Mouse (Mus musculus): Measurements from ENCODE around the gene Dcaf5.

Gene Dcaf5

GRCm38 (mm10) chr12:80407824-80408223 lies 28.6 kb downstream of the Dcaf5 start:
- DNase-seq (ENCODE audit: low spot score in 2 of 2), result no peak

DNA sequence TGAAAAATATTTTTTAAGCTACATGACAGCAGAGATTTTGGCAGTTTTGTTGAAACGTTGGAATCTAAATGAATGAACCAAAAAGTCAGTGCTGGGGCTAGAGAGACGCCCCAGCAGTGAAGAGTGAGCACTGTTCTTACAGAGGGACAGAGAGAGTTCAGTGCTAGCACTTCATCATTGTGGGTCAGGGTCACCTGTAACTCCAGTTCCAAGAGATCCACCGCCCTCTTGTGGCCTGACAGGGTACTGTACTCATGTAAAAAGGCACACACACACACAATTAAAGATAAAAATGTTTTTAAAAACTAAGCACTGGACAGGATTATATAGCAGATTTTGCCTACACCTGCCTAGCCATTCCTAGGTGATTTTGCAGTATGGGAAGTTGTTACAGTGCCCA lies 29.8 kb downstream of the Dcaf5 start:
- no peak for DNase-seq (ENCODE audit: low spot score in 2 of 2)

DNA sequence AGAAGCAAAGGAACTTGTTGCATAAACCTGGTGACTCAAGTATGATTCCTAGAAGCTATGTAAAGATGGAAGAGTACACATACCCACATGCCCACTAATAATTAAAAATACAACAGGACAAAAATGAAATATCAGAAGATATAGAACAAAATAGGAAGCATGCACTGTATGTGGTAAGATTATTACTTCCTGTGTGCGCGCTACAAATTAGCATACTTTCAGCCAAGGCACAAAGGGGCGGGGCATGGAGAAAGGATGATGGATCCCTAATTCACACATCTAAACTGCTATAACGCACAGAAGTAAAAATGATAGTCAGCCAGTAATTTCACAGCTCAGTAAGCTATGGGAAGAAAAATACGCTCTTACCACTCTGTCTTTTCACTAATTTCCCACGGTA lies 32.3 kb downstream of the Dcaf5 start:
- DNase-seq (ENCODE audit: low spot score in 2 of 2), result no peak

GRCm38 (mm10) chr12:80399147-80399546 lies 37.3 kb downstream of the Dcaf5 start:
- no peak for DNase-seq (ENCODE audit: low spot score in 2 of 2)

GRCm38 (mm10) chr12:80396397-80396796 lies 40.0 kb downstream of the Dcaf5 start:
- no peak for DNase-seq (ENCODE audit: low spot score in 2 of 2)

DNA sequence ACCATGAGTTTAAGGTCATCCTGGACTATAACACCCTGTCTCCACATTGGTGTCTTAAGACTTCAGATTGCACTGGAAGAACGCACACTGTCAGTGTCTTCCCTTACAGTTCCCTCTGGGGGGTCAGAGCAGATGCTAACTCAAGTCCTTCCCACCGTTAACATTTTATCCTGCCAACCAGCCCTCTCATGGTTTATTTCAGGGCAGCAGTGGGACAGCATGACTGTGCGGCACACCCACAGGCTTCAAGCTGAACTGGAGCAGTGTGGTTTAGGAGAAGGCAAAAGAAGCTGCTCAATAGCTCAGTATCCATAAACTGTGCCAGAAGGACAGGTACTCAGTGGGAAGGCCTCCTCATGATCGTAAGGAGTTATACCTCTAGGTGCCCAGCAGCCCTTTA lies 41.1 kb downstream of the Dcaf5 start:
- peak in 1 of 2 experiments; percentile 47 for DNase-seq (ENCODE audit: low spot score in 2 of 2)

GRCm38 (mm10) chr12:80394045-80394444 lies 42.4 kb downstream of the Dcaf5 start:
- DNase-seq (ENCODE audit: low spot score in 2 of 2), result no peak

DNA sequence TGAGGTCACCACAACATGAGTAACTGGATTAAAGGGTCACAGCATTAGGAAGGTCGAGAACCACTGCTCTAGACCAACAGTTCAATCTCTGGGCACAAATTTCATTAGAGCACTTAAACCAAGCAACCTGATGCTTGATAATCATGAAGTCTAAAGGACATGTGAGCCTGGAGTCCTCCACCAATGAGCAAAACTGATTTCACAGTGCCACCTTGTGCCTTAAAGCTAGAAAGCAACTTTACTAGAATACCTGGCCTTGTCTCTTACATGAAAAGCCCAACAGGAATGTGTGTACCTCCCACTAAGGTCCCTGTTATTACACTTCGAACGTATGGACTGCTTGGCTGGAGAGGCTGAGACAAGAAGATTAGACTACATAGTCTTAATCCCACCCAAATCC lies 47.0 kb downstream of the Dcaf5 start:
- peak in 1 of 2 experiments; percentile 40 for DNase-seq (ENCODE audit: low spot score in 2 of 2)

DNA sequence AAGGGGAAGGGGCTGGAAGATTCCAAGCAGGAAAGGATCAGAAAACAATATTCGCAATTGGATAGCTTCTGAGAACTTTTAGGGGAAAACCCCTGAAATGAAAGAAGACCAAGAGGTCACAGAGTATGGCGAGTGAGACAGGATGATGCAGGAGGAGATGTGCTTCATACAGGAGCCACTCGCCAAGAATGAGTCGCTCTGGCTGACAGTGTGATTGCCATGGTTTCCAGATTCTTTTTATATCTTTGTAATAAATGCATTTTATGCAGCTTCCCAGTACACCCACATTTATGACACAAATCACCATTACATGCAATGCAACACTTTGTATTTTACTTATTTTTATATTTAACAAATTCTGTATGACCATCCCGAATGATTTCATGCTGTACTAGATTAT lies 49.1 kb downstream of the Dcaf5 start:
- peak in 1 of 2 experiments; percentile 36 for DNase-seq (ENCODE audit: low spot score in 2 of 2)

- no peak for DNase-seq (ENCODE audit: low spot score in 2 of 2)
These were observed 51.0 kb downstream of the Dcaf5 start for GRCm38 (mm10) chr12:80385361-80385760.

GRCm38 (mm10) chr12:80383478-80383877 lies 52.9 kb downstream of the Dcaf5 start:
- DNase-seq (ENCODE audit: low spot score in 2 of 2), result no peak

DNA sequence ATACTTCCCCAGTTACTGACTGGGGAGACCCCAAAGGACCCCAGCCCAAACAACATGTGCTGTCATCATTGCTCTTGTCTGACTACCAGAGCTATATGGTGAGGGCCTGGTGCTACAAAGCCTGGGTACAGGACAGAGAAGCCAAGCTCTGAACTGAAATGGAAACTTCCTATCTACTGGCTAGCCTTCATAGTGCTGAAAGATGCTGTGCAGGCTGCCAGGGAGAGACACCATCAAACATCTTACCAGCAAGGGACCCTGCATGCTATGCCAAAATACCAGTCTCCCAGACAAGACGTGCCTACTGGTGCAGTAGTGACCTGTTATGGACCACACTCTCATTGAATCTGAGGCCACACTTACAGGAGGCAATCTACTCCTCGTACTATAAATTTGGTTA lies 53.6 kb downstream of the Dcaf5 start:
- DNase-seq (ENCODE audit: low spot score in 2 of 2), result no peak

GRCm38 (mm10) chr12:80379831-80380457 lies 56.5 kb downstream of the Dcaf5 start:
- DNase-seq (ENCODE audit: low spot score in 2 of 2), result peak in 1 of 2 experiments; percentile 44

- no peak for DNase-seq (ENCODE audit: low spot score in 2 of 2)
These were observed 57.0 kb downstream of the Dcaf5 start for GRCm38 (mm10) chr12:80379393-80379792.

- no peak for DNase-seq (ENCODE audit: low spot score in 2 of 2)
These were observed 58.8 kb downstream of the Dcaf5 start for GRCm38 (mm10) chr12:80377604-80378003.

- no peak for DNase-seq (ENCODE audit: low spot score in 2 of 2)
These were observed 60.7 kb downstream of the Dcaf5 start for GRCm38 (mm10) chr12:80375721-80376120.

DNA sequence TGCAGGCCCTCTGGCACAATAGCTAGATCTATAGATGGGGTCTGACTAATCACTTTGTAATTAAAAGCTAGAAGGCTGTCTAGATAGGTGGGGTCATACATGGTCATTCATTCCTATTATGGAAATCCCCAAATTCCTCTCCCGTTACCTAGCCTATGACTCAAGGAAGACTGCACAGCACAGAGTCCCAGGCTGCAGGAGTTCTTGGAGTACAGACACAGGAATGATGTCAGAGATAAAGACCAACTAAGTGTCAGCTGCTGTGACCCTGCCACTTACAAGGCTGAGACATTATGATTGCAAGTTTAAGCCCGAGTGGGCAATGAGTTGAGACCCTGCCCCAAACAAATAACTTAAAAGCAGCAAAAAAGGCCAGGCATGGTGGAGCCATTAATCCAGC lies 61.7 kb downstream of the Dcaf5 start:
- DNase-seq (ENCODE audit: low spot score in 2 of 2), result no peak

DNA sequence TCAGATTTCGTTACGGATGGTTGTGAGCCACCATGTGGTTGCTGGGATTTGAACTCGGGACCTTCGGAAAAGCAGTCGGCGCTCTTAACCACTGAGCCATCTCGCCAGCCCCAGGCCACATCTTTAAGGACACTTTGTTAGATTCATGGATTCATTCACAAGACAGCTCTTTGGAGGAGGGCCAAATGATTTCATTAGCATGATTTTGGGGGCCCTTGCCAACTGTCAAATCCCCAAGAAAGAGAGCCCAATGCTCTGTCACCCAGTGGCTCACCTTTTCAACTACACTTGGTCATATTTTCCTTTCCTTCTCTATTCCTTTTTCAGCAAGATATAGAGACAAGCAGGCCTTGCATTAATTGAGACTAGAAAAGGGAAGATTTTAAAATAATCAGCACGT lies 63.5 kb downstream of the Dcaf5 start:
- no peak for DNase-seq (ENCODE audit: low spot score in 2 of 2)

DNA sequence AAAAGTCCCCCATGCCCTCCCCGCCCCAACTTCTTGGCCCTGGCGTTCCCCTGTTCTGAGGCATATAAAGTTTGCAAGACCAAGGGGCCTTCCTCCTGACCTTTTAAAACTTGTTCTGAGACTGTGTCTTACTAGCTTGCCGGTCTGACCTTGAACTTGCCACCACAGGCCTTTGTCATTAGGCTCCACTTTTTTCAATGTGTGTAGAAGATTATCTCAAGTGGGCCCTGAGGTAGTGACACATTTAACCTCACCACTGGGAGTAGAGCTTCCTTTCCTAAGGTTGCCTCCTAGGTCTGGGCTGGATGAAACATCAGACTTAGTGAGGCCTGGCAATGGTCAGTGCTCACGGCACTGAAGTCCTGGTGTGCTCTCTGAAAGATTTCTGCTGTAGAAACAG lies 69.2 kb downstream of the Dcaf5 start:
- no peak for DNase-seq (ENCODE audit: low spot score in 2 of 2)

- peak in 1 of 2 experiments; percentile 50 for DNase-seq (ENCODE audit: low spot score in 2 of 2)
These were observed 70.4 kb downstream of the Dcaf5 start for GRCm38 (mm10) chr12:80366004-80366480.

GRCm38 (mm10) chr12:80365345-80365744 lies 71.1 kb downstream of the Dcaf5 start:
- DNase-seq (ENCODE audit: low spot score in 2 of 2), result no peak

DNA sequence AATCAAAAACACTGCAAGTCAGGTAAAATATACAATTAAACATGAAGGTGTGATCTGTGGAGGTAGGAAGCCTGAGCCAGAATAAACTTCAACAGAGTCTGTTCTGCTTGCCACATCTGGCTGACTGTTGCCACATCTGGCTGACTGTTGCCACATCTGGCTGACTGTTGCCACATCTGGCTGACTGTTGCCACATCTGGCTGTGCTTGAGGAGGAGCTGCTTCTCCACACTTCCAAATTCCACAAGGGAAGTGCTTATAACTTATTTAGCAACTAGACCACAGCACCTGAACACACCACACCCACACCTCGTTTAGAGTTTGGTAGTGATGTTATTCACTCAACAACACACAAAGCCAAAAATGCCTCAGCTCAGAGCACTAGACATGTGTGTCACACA lies 74.7 kb downstream of the Dcaf5 start:
- no peak for DNase-seq (ENCODE audit: low spot score in 2 of 2)

GRCm38 (mm10) chr12:80360321-80360720 lies 76.1 kb downstream of the Dcaf5 start:
- no peak for DNase-seq (ENCODE audit: low spot score in 2 of 2)

- DNase-seq (ENCODE audit: low spot score in 2 of 2), result no peak
These were observed 91.6 kb downstream of the Dcaf5 start for GRCm38 (mm10) chr12:80344777-80345231.
